Mouse (Mus musculus): ENCODE data around the gene Bcl9.
A peak's percentile ranks its signal among the peaks of the same experiment; 100 is the strongest.

Gene Bcl9

GRCm38 (mm10) chr3:97232328-97232727, 65.4 kb downstream of the Bcl9 start:
- DNase-seq (ENCODE audit: low read depth, low spot score): no peak

GRCm38 (mm10) chr3:97231857-97232256, 65.9 kb downstream of the Bcl9 start:
- no peak for DNase-seq (ENCODE audit: low read depth, low spot score)

- peak; percentile 61 for DNase-seq (ENCODE audit: low read depth, low spot score)
These were observed 66.9 kb downstream of the Bcl9 start for GRCm38 (mm10) chr3:97230631-97231404.

GRCm38 (mm10) chr3:97228457-97228856, 69.3 kb downstream of the Bcl9 start:
- DNase-seq (ENCODE audit: low read depth, low spot score): no peak

GRCm38 (mm10) chr3:97228020-97228419, 69.7 kb downstream of the Bcl9 start:
- no peak for DNase-seq (ENCODE audit: low read depth, low spot score)

GRCm38 (mm10) chr3:97227259-97228005, 70.3 kb downstream of the Bcl9 start:
- DNase-seq (ENCODE audit: low read depth, low spot score): peak; percentile 85

GRCm38 (mm10) chr3:97226719-97227118, 71.0 kb downstream of the Bcl9 start:
- peak; percentile 45 for DNase-seq (ENCODE audit: low read depth, low spot score)

GRCm38 (mm10) chr3:97225231-97225630, 72.5 kb downstream of the Bcl9 start:
- no peak for DNase-seq (ENCODE audit: low read depth, low spot score)

GRCm38 (mm10) chr3:97223261-97223660, 74.5 kb downstream of the Bcl9 start:
- no peak for DNase-seq (ENCODE audit: low read depth, low spot score)

- DNase-seq (ENCODE audit: low read depth, low spot score): no peak
These were observed 82.2 kb downstream of the Bcl9 start for GRCm38 (mm10) chr3:97215526-97215925.

- no peak for DNase-seq (ENCODE audit: low read depth, low spot score)
These were observed 83.3 kb downstream of the Bcl9 start for GRCm38 (mm10) chr3:97214439-97214838.

GRCm38 (mm10) chr3:97213871-97214270, 83.8 kb downstream of the Bcl9 start:
- no peak for DNase-seq (ENCODE audit: low read depth, low spot score)

- no peak for DNase-seq (ENCODE audit: low read depth, low spot score)
These were observed 86.5 kb downstream of the Bcl9 start for GRCm38 (mm10) chr3:97211177-97211576.

GRCm38 (mm10) chr3:97209351-97209750, 88.4 kb downstream of the Bcl9 start:
- no peak for DNase-seq (ENCODE audit: low read depth, low spot score)

- no peak for DNase-seq (ENCODE audit: low read depth, low spot score)
These were observed 91.2 kb downstream of the Bcl9 start for GRCm38 (mm10) chr3:97206521-97206920.

GRCm38 (mm10) chr3:97203880-97204279, 93.8 kb downstream of the Bcl9 start:
- no peak for DNase-seq (ENCODE audit: low read depth, low spot score)

- DNase-seq (ENCODE audit: low read depth, low spot score): peak; percentile 79
These were observed 95.8 kb downstream of the Bcl9 start for GRCm38 (mm10) chr3:97201943-97202342.

- DNase-seq (ENCODE audit: low read depth, low spot score): peak; percentile 33
These were observed 98.5 kb downstream of the Bcl9 start for GRCm38 (mm10) chr3:97199261-97199660.

- no peak for DNase-seq (ENCODE audit: low read depth, low spot score)
These were observed 101.1 kb downstream of the Bcl9 start for GRCm38 (mm10) chr3:97196571-97196970.

- peak; percentile 78 for DNase-seq (ENCODE audit: low read depth, low spot score)
These were observed 112.4 kb downstream of the Bcl9 start for GRCm38 (mm10) chr3:97185098-97185860.

GRCm38 (mm10) chr3:97183810-97184209, 113.9 kb downstream of the Bcl9 start:
- DNase-seq (ENCODE audit: low read depth, low spot score): peak; percentile 67

GRCm38 (mm10) chr3:97180527-97180926, 117.2 kb downstream of the Bcl9 start:
- DNase-seq (ENCODE audit: low read depth, low spot score): no peak

All from R1 (cell line).